Mouse (Mus musculus): ENCODE measurements at regions not wholly inside any gene's neighbourhood (a gene's known extent, or its start where the extent isn't known, plus 50 kb on each side); places are given as distances from the start of the nearest gene placed in this dataset.
"Not testable (repeated sequence)": the region's sequence is repeated elsewhere in the genome, so short reads cannot be mapped to it uniquely, and the experiment has no call there.

GRCm38 (mm10) chr17:49335318-49335717 is 92.8 kb upstream of the Mocs1 start:
- Histone ChIP-seq H3K27ac (ENCODE audit: low read depth, low read length) (no peak overlapping the region), H3K4me2 (ENCODE audit: low read depth, low read length, poor library complexity, severe bottlenecking) (no peak overlapping the region), H3K27me3 (ENCODE audit: insufficient read depth, low read length) (no peaks in the 10 kb centered on the region), H3K9ac (replicated peaks; ENCODE audit: low read length, poor library complexity, severe bottlenecking) (no peak overlapping the region), H3K4me1 (ENCODE audit: insufficient read depth, low read length) (no peaks in the 10 kb centered on the region), H3K36me3 (ENCODE audit: insufficient read depth, low read length) (no peaks in the 10 kb centered on the region), H3K4me3 (ENCODE audit: low read depth, low read length) (no peak overlapping the region), H3K9me3 (ENCODE audit: low read length) (no peaks in the 10 kb centered on the region)
- ATAC-seq (ENCODE audit: low FRiP score) (no peak), DNase-seq (ENCODE audit: low spot score) (no peak)
- TF ChIP-seq CTCF (IDR thresholded peaks at IDR 0.05): no peak
- WGBS: 79% methylated on average over 5 of the region's 5 CpGs

DNA sequence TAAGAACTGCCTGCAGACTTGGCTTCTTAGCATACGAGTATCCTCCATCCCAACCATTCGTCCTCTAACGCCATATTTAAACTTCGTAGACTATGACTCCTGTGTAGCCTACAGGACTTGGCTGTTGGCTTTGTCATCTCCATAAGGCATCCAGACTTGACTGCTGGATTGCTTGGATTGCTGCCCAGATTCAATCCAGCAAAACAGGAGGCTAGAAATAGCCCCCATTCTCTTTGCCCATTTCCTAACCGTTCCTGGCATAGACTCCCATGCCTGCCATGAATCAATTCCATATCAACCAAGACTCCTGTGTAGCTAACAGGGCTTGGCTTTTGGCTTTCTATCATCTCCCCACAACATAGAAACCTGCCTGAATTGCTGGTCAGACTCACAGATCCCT is 90.3 kb upstream of the Mocs1 start:
- Histone ChIP-seq H3K9ac (replicated peaks; ENCODE audit: low read length, poor library complexity, severe bottlenecking) (no peak overlapping the region), H3K4me1 (ENCODE audit: insufficient read depth, low read length) (no peaks in the 10 kb centered on the region), H3K4me2 (ENCODE audit: low read depth, low read length, poor library complexity, severe bottlenecking) (no peak overlapping the region), H3K36me3 (ENCODE audit: insufficient read depth, low read length) (no peaks in the 10 kb centered on the region), H3K9me3 (ENCODE audit: low read length) (no peaks in the 10 kb centered on the region), H3K4me3 (ENCODE audit: low read depth, low read length) (no peak overlapping the region), H3K27ac (ENCODE audit: low read depth, low read length) (no peak overlapping the region), H3K27me3 (ENCODE audit: insufficient read depth, low read length) (no peaks in the 10 kb centered on the region)
- ATAC-seq (ENCODE audit: low FRiP score) (no peak), DNase-seq (ENCODE audit: low spot score) (peak; percentile 66)
- 91% methylated on average over 5 of the region's 5 CpGs for WGBS
- TF ChIP-seq CTCF (IDR thresholded peaks at IDR 0.05): no peak

DNA sequence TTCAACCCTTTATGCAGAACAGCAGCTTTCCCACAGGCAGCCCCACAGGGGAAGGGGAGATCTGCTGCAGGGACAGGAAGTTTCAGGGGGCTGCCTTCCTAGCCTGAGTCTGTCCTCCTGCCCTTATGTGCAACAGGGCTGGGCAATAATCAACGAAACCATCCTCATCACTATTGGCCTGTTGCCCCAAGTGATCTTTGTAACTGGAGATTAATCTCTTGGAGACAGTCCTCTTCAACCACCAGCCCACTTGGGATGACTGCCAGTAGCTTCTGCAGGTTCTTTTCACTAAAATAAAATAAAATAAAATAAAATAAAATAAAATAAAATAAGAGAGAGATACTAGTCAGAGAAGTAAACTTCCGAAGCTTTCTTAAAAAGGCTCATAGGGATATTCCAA is 85.5 kb upstream of the Mocs1 start:
- 58% methylated on average over 2 of the region's 2 CpGs for WGBS
- no peaks in the 10 kb centered on the region for H3K9me3 ChIP-seq (ENCODE audit: low read length)
- no peak overlapping the region for H3K27ac ChIP-seq (ENCODE audit: low read depth, low read length)
- H3K36me3 ChIP-seq (ENCODE audit: insufficient read depth, low read length): no peaks in the 10 kb centered on the region
- DNase-seq (ENCODE audit: low spot score) (no peak), ATAC-seq (ENCODE audit: low FRiP score) (no peak)
- no peaks in the 10 kb centered on the region for H3K4me1 ChIP-seq (ENCODE audit: insufficient read depth, low read length)
- no peak overlapping the region for H3K9ac ChIP-seq (replicated peaks; ENCODE audit: low read length, poor library complexity, severe bottlenecking)
- no peak overlapping the region for H3K4me2 ChIP-seq (ENCODE audit: low read depth, low read length, poor library complexity, severe bottlenecking)
- TF ChIP-seq CTCF (IDR thresholded peaks at IDR 0.05): no peak
- no peak overlapping the region for H3K4me3 ChIP-seq (ENCODE audit: low read depth, low read length)
- no peaks in the 10 kb centered on the region for H3K27me3 ChIP-seq (ENCODE audit: insufficient read depth, low read length)

DNA sequence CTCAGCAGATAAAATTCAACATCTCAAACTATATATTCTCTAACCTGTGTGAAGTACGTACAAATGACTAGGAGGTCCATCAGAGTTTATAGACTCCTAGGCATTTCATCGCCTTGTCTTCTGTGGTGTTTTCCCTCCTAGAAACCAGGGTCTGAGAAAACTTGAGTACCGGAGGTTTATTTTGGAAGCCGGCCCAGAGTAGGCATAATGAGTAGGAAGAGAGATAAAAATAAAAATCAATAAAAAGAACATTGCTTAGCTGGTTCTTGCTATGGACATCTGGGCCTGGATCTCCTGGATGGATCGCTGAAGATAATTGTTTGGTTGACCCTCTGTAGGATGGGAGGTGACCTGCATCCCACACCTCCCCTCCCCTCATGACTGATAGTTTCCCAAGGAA is 81.5 kb upstream of the Mocs1 start:
- H3K9me3 ChIP-seq (ENCODE audit: low read length): no peaks in the 10 kb centered on the region
- no peak overlapping the region for H3K27ac ChIP-seq (ENCODE audit: low read depth, low read length)
- DNase-seq (ENCODE audit: low spot score) (no peak), ATAC-seq (ENCODE audit: low FRiP score) (no peak)
- no peaks in the 10 kb centered on the region for H3K27me3 ChIP-seq (ENCODE audit: insufficient read depth, low read length)
- no peak overlapping the region for H3K4me2 ChIP-seq (ENCODE audit: low read depth, low read length, poor library complexity, severe bottlenecking)
- H3K36me3 ChIP-seq (ENCODE audit: insufficient read depth, low read length): no peaks in the 10 kb centered on the region
- no peak overlapping the region for H3K4me3 ChIP-seq (ENCODE audit: low read depth, low read length)
- no peak overlapping the region for H3K9ac ChIP-seq (replicated peaks; ENCODE audit: low read length, poor library complexity, severe bottlenecking)
- no peaks in the 10 kb centered on the region for H3K4me1 ChIP-seq (ENCODE audit: insufficient read depth, low read length)
- no peak for TF ChIP-seq CTCF (IDR thresholded peaks at IDR 0.05)
- 89% methylated on average over 5 of the region's 5 CpGs for WGBS

- H3K36me3 ChIP-seq (ENCODE audit: insufficient read depth, low read length): no peaks in the 10 kb centered on the region
- ATAC-seq (ENCODE audit: low FRiP score): no peak
- H3K4me2 ChIP-seq (ENCODE audit: low read depth, low read length, poor library complexity, severe bottlenecking): no peak overlapping the region
- no peaks in the 10 kb centered on the region for H3K9me3 ChIP-seq (ENCODE audit: low read length)
- no peaks in the 10 kb centered on the region for H3K4me1 ChIP-seq (ENCODE audit: insufficient read depth, low read length)
- 71% methylated on average over 9 of the region's 9 CpGs for WGBS
- H3K4me3 ChIP-seq (ENCODE audit: low read depth, low read length): no peak overlapping the region
- no peak overlapping the region for H3K9ac ChIP-seq (replicated peaks; ENCODE audit: low read length, poor library complexity, severe bottlenecking)
- no peak for DNase-seq (ENCODE audit: low spot score)
- H3K27ac ChIP-seq (ENCODE audit: low read depth, low read length): no peak overlapping the region
- no peaks in the 10 kb centered on the region for H3K27me3 ChIP-seq (ENCODE audit: insufficient read depth, low read length)
- TF ChIP-seq CTCF (IDR thresholded peaks at IDR 0.05): no peak
Observed at GRCm38 (mm10) chr17:49349328-49349727, 78.8 kb upstream of the Mocs1 start.

GRCm38 (mm10) chr17:49359212-49359611 is 69.0 kb upstream of the Mocs1 start:
- TF ChIP-seq CTCF (IDR thresholded peaks at IDR 0.05): peak; percentile 65
- Histone ChIP-seq H3K9me3 (ENCODE audit: low read length) (no peaks in the 10 kb centered on the region), H3K36me3 (ENCODE audit: insufficient read depth, low read length) (no peaks in the 10 kb centered on the region), H3K4me1 (ENCODE audit: insufficient read depth, low read length) (no peaks in the 10 kb centered on the region), H3K9ac (replicated peaks; ENCODE audit: low read length, poor library complexity, severe bottlenecking) (no peak overlapping the region), H3K27me3 (ENCODE audit: insufficient read depth, low read length) (no peaks in the 10 kb centered on the region), H3K27ac (ENCODE audit: low read depth, low read length) (no peak overlapping the region), H3K4me2 (ENCODE audit: low read depth, low read length, poor library complexity, severe bottlenecking) (no peak overlapping the region), H3K4me3 (ENCODE audit: low read depth, low read length) (no peak overlapping the region)
- ATAC-seq (ENCODE audit: low FRiP score) (no peak), DNase-seq (ENCODE audit: low spot score) (no peak)

DNA sequence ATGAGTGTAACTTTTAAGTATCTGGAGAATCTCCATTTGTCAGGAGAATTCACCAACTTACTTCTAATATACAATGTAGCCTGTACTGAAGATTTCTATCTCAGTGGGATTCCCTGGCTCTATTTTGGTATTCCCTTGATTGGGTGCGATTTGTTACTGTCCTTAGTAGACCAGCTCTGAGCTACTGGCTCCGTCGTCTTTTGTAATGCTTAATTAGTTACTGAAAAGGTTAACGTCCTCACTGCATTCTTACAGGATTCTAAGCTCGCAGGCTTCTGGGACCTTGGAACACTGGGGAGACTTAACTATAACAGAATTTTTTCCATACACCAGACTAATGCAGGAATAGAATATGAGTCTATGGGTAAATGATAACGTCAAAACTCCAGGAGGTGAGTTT is 67.9 kb upstream of the Mocs1 start:
- 23% methylated on average over 6 of the region's 6 CpGs for WGBS

More for the DNA sequence above, 67.9 kb upstream of the Mocs1 start:
- H3K27ac ChIP-seq (ENCODE audit: low read depth, low read length); H3K36me3 ChIP-seq (ENCODE audit: insufficient read depth, low read length); H3K9ac ChIP-seq (replicated peaks; ENCODE audit: low read length, poor library complexity, severe bottlenecking); H3K27me3 ChIP-seq (ENCODE audit: insufficient read depth, low read length); H3K4me1 ChIP-seq (ENCODE audit: insufficient read depth, low read length); ATAC-seq (ENCODE audit: low FRiP score); H3K9me3 ChIP-seq (ENCODE audit: low read length); H3K4me3 ChIP-seq (ENCODE audit: low read depth, low read length); H3K4me2 ChIP-seq (ENCODE audit: low read depth, low read length, poor library complexity, severe bottlenecking); DNase-seq (ENCODE audit: low spot score): not testable (repeated sequence)
